Mouse (Mus musculus) spleen, adult 2 months (tissue): ENCODE measurements around the gene Oasl2. TPM values are rescaled to one million over a fixed set of nuclear protein-coding genes. Genes with fewer than 3 reads are reported as not detected.
A peak's percentile ranks its signal among the peaks of the same experiment; 100 is the strongest.
"Not testable (repeated sequence)": the region's sequence is repeated elsewhere in the genome, so short reads cannot be mapped to it uniquely, and the experiment has no call there.

Experiments used
- DNase-seq, 2 experiments: peaks; one replicate each; pipeline versions ENCODE4 v3.0.0 to v3.0.0-alpha.2; 2012 to 2021; ENCODE audit warnings: low spot score in 2 of 2, low read depth in 1 of 2
- H3K27ac ChIP-seq: fragments of 200-500 bp; 2 replicates; pipeline ENCODE4 v1.5.1; 2012; ENCODE audit warnings: low read length, inconsistent platforms; ENCODE audit not compliant: insufficient read depth
- H3K27me3 ChIP-seq: fragments of 200-500 bp; 2 replicates; pipeline ENCODE4 v1.6.1; 2012; ENCODE audit warnings: mild to moderate bottlenecking, moderate library complexity, low read length, inconsistent platforms; ENCODE audit not compliant: control insufficient read depth, insufficient read depth
- H3K36me3 ChIP-seq: fragments of 200-500 bp; 2 replicates; pipeline ENCODE4 v1.6.1; 2012; ENCODE audit warnings: mild to moderate bottlenecking, low read length, inconsistent platforms; ENCODE audit not compliant: control insufficient read depth, insufficient read depth
- H3K4me1 ChIP-seq: fragments of 200-500 bp; 2 replicates; pipeline ENCODE4 v1.6.1; 2011; ENCODE audit warnings: inconsistent platforms; ENCODE audit not compliant: control insufficient read depth, insufficient read depth, insufficient read length
- H3K4me3 ChIP-seq: fragments of 200-500 bp; 2 replicates; pipeline ENCODE4 v1.5.1; 2011; ENCODE audit warnings: mild to moderate bottlenecking, inconsistent platforms; ENCODE audit not compliant: insufficient read depth, insufficient read length; ENCODE audit errors: extremely low read depth
- CTCF ChIP-seq: fragments of 200-500 bp; IDR thresholded peaks from 2 replicates; pipeline ENCODE4 v1.5.1; 2011; ENCODE audit warnings: mild to moderate bottlenecking, inconsistent platforms; ENCODE audit not compliant: insufficient read depth, insufficient read length, insufficient replicate concordance; ENCODE audit errors: extremely low read depth
- POLR2A ChIP-seq: fragments of 200-500 bp; IDR thresholded peaks from 2 replicates; pipeline ENCODE4 v1.6.1; 2011; ENCODE audit warnings: low read depth, low read length, inconsistent platforms
- WGBS: fragments of 180-500 bp; shearing (Covaris S2); methylation state at CpG from one replicate; pipeline ENCODE4 v1.1.7; 2018; 5-methylcytosine and 5-hydroxymethylcytosine counted together
- polyA plus RNA-seq: library from polyadenylated mRNA; depleted of rRNA; stranded (reverse); fragments of >200 nt; gene quantifications from 2 replicates; pipeline ENCODE4 v1.2.3, GENCODE M21; 2012

The Oasl2 gene
- polyA plus RNA-seq, 1 experiment = 5.8 TPM

- no peak for DNase-seq
- no peak for TF ChIP-seq POLR2A
- no peak for TF ChIP-seq CTCF
- Histone ChIP-seq H3K4me3 (no peak overlapping the region), H3K27ac (peak overlapping the region; percentile 58), H3K4me1 (peaks cover 5% of the 10 kb centered on the region; the same call in 1 of the 2 replicates), H3K27me3 (no peaks in the 10 kb centered on the region), H3K36me3 (no peaks in the 10 kb centered on the region)
- 89% methylated on average over 12 of the region's 12 CpGs for WGBS
Observed at GRCm38 (mm10) chr5:114865279-114865678, 31.5 kb upstream of the Oasl2 start.

GRCm38 (mm10) chr5:114875858-114876257 lies 20.9 kb upstream of the Oasl2 start:
- peak in 1 of 2 experiments; percentile 38 for DNase-seq
- 46% methylated on average over 6 of the region's 6 CpGs for WGBS
- Histone ChIP-seq H3K36me3 (no peaks in the 10 kb centered on the region), H3K27me3 (no peaks in the 10 kb centered on the region), H3K4me1 (no peaks in the 10 kb centered on the region), H3K4me3 (no peak overlapping the region), H3K27ac (no peak overlapping the region)
- TF ChIP-seq POLR2A = no peak
- peak; percentile 58; the same call in 1 of the 2 replicates for TF ChIP-seq CTCF

- no peak for DNase-seq
- Histone ChIP-seq H3K4me3 (no peak overlapping the region), H3K27ac (no peak overlapping the region), H3K36me3 (no peaks in the 10 kb centered on the region), H3K27me3 (no peaks in the 10 kb centered on the region), H3K4me1 (no peaks in the 10 kb centered on the region)
- WGBS = 81% methylated on average over 6 of the region's 6 CpGs
- TF ChIP-seq POLR2A = no peak
Observed at GRCm38 (mm10) chr5:114876331-114876730, 20.4 kb upstream of the Oasl2 start.

GRCm38 (mm10) chr5:114877487-114877886 lies 19.2 kb upstream of the Oasl2 start:
- Histone ChIP-seq H3K4me3 (no peak overlapping the region), H3K36me3 (no peaks in the 10 kb centered on the region), H3K4me1 (no peaks in the 10 kb centered on the region), H3K27ac (no peak overlapping the region), H3K27me3 (no peaks in the 10 kb centered on the region)
- no peak for DNase-seq
- 92% methylated on average over 7 of the region's 7 CpGs for WGBS
- TF ChIP-seq CTCF (no peak), POLR2A (no peak)

GRCm38 (mm10) chr5:114879399-114879798 lies 17.3 kb upstream of the Oasl2 start:
- Histone ChIP-seq H3K27me3 (no peaks in the 10 kb centered on the region), H3K4me3 (no peak overlapping the region), H3K36me3 (no peaks in the 10 kb centered on the region), H3K27ac (no peak overlapping the region), H3K4me1 (no peaks in the 10 kb centered on the region)
- DNase-seq = no peak
- no peak for TF ChIP-seq CTCF
- 44% methylated on average over 13 of the region's 13 CpGs for WGBS

GRCm38 (mm10) chr5:114882319-114882718 lies 14.4 kb upstream of the Oasl2 start:
- peak in 1 of 2 experiments; percentile 59 for DNase-seq

GRCm38 (mm10) chr5:114883022-114883421 lies 13.7 kb upstream of the Oasl2 start:
- DNase-seq = no peak
- 90% methylated on average over 11 of the region's 11 CpGs for WGBS
- no peaks in the 10 kb centered on the region for H3K36me3 ChIP-seq
- TF ChIP-seq CTCF (no peak), POLR2A (no peak)
- no peaks in the 10 kb centered on the region for H3K4me1 ChIP-seq
- no peak overlapping the region for H3K4me3 ChIP-seq
- H3K27ac ChIP-seq = no peak overlapping the region
- H3K27me3 ChIP-seq = no peaks in the 10 kb centered on the region

More at GRCm38 (mm10) chr5:114882319-114882718, 14.4 kb upstream of the Oasl2 start:
- 44% methylated on average over 6 of the region's 7 CpGs for WGBS
- H3K4me1 ChIP-seq, H3K36me3 ChIP-seq, H3K27me3 ChIP-seq, H3K4me3 ChIP-seq, H3K27ac ChIP-seq: not testable (repeated sequence)

GRCm38 (mm10) chr5:114886801-114887200 lies 9.9 kb upstream of the Oasl2 start:
- Histone ChIP-seq H3K4me3 (no peak overlapping the region), H3K4me1 (no peaks in the 10 kb centered on the region), H3K27me3 (no peaks in the 10 kb centered on the region), H3K36me3 (no peaks in the 10 kb centered on the region), H3K27ac (no peak overlapping the region)
- no peak for TF ChIP-seq POLR2A
- TF ChIP-seq CTCF = no peak
- no peak for DNase-seq
- 56% methylated on average over 6 of the region's 6 CpGs for WGBS
